Mouse (Mus musculus) heart, postnatal 0 days (tissue): ENCODE data around the gene Csdc2. TPM values are rescaled to one million over a fixed set of nuclear protein-coding genes. Genes with fewer than 3 reads are reported as not detected.

Experiments used
- ATAC-seq: fragments of 200-750 bp; cut with Nextera tagmentation; 2 replicates; pipeline ENCODE4 v1.8.0; 2017; ENCODE audit warnings: low read depth, moderate number of reproducible peaks, moderate library complexity; ENCODE audit not compliant: insufficient read depth
- DNase-seq: peaks from one replicate; pipeline ENCODE4 v3.0.0-alpha.2; 2016; ENCODE audit warnings: low spot score
- H3K27ac ChIP-seq: fragments of 300-500 bp; sonication (generic); 2 replicates; pipeline ENCODE4 v1.5.1; 2014; ENCODE audit warnings: low read depth, mild to moderate bottlenecking
- H3K27me3 ChIP-seq: fragments of 300-500 bp; sonication (generic); 2 replicates; pipeline ENCODE4 v1.6.1; 2014; ENCODE audit warnings: low read length, mixed read lengths; ENCODE audit not compliant: control insufficient read depth, insufficient read depth
- H3K36me3 ChIP-seq: fragments of 300-500 bp; sonication (generic); replicated peaks from 2 replicates; pipeline ENCODE4 v1.6.1; 2014; ENCODE audit warnings: low read length, mixed read lengths; ENCODE audit not compliant: control insufficient read depth, insufficient read depth
- H3K4me1 ChIP-seq: fragments of 300-500 bp; sonication (generic); 2 replicates; pipeline ENCODE4 v1.6.1; 2014; ENCODE audit warnings: antibody characterized with exemption; ENCODE audit not compliant: control insufficient read depth, insufficient read depth
- H3K4me2 ChIP-seq: fragments of 300-500 bp; sonication (generic); 2 replicates; pipeline ENCODE4 v1.6.1; 2014; ENCODE audit warnings: low read depth, mild to moderate bottlenecking, low read length, moderate library complexity
- H3K4me3 ChIP-seq: fragments of 300-500 bp; sonication (generic); 2 replicates; pipeline ENCODE4 v1.5.1; 2014; ENCODE audit warnings: low read depth, low read length
- H3K9ac ChIP-seq: fragments of 300-500 bp; sonication (generic); replicated peaks from 2 replicates; pipeline ENCODE4 v1.6.1; 2014; ENCODE audit warnings: low read depth, low read length, mixed read lengths
- H3K9me3 ChIP-seq: fragments of 300-500 bp; sonication (generic); replicated peaks from 2 replicates; pipeline ENCODE4 v1.6.1; 2016; ENCODE audit warnings: low read length; ENCODE audit not compliant: control insufficient read depth
- CTCF ChIP-seq: IDR thresholded peaks from 2 replicates; pipeline ENCODE4 v1.5.1; 2016; ENCODE audit warnings: antibody characterized with exemption, control low read depth, low read depth
- EP300 ChIP-seq: IDR thresholded peaks from 2 replicates; pipeline ENCODE4 v1.6.1; 2016; ENCODE audit warnings: antibody characterized with exemption, low read depth
- WGBS: fragments of 180-500 bp; shearing (Covaris S2); extraction: QIAGEN DNeasy Blood & Tissue Kit; methylation state at CpG from one replicate; pipeline ENCODE4 v1.1.7; 2014; 5-methylcytosine and 5-hydroxymethylcytosine counted together
- polyA plus RNA-seq: library from polyadenylated mRNA; unstranded; fragments of >200 nt; fragmentation: Nextera tagmentation; extraction: Ambion mirVana; gene quantifications from 2 replicates; pipeline ENCODE4 v1.2.1, GENCODE M21; 2015
- total RNA-seq: library from RNA; depleted of rRNA; stranded (reverse); fragments of >200 nt; gene quantifications from 2 replicates; pipeline ENCODE4 v1.2.3, GENCODE M21; 2014; ENCODE audit warnings: low replicate concordance; rRNA removed

Csdc2 gene
- total RNA-seq = 2.0 and 2.8 TPM in 2 replicates
- 7.7 and 7.9 TPM in 2 replicates for polyA plus RNA-seq

GRCm38 (mm10) chr15:81936679-81937078 is at the start of gene Csdc2:
Gene Csdc2 (plus strand): TSS chr15:81936759.
- Histone ChIP-seq H3K9me3 (no peaks in the 10 kb centered on the region), H3K4me3 (peak within 1 kb of the TSS; percentile 42), H3K27ac (peak within 1 kb of the TSS; percentile 44; the same call in 1 of the 2 replicates), H3K9ac (peak within 1 kb of the TSS; percentile 52), H3K4me2 (peak within 1 kb of the TSS; percentile 66), H3K27me3 (no peaks in the 10 kb centered on the region), H3K4me1 (peaks cover 14% of the 10 kb centered on the region; the same call in 1 of the 2 replicates), H3K36me3 (no peaks in the 10 kb centered on the region)
- 2% methylated on average over 12 of the region's 12 CpGs for WGBS
- ATAC-seq (peak; percentile 54), DNase-seq (peak; percentile 50)
- TF ChIP-seq CTCF = peak; percentile 26
- TF ChIP-seq EP300 = no peak

DNA sequence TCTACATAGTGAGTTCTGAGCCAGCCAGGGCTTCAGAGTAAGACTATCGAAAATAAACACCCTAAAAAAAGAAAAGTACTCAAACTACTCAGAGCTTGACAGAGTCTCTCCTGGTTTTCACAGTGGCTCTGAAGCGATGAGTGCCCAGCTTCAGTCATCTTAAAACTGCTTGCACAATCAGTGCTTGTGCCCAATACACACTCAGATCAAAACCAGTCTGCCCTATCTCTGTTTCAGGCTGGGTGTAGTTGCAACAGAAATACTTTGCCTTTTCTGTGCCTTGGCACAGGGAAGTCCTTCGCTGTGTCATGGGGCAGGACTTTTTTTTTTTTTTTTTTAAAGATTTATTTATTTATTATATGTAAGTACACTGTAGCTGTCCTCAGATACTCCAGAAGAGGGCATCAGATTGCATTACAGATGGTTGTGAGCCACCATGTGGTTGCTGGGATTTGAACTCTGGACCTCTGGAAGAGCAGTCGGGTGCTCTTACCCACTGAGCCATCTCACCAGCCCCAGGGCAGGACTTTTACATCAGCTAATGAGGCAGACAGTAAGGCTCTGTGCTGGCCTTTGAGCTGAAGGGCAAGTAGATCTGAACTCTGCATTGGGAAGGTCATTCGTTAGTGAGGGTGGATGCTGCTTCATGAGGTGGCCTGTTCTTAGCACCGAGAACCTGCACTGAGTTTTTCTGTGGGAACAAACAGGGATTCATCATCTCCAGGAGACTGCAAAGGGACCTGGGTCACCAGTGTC is 49.6 kb upstream of the Csdc2 start:
- H3K4me2 ChIP-seq = no peak overlapping the region
- no peaks in the 10 kb centered on the region for H3K27me3 ChIP-seq
- 0 out of 2 replicates have a peak, but pooled peaks cover 3% of the 10 kb centered on the region for H3K4me1 ChIP-seq
- peak overlapping the region; percentile 11; the same call in 1 of the 2 replicates for H3K27ac ChIP-seq
- no peaks in the 10 kb centered on the region for H3K9me3 ChIP-seq
- TF ChIP-seq CTCF = no peak
- no peak for TF ChIP-seq EP300
- H3K36me3 ChIP-seq = peaks cover 38% of the 10 kb centered on the region
- DNase-seq (no peak), ATAC-seq (peak; percentile 25)
- WGBS = 64% methylated on average over 6 of the region's 6 CpGs
- no peak overlapping the region for H3K4me3 ChIP-seq
- H3K9ac ChIP-seq = no peak overlapping the region

DNA sequence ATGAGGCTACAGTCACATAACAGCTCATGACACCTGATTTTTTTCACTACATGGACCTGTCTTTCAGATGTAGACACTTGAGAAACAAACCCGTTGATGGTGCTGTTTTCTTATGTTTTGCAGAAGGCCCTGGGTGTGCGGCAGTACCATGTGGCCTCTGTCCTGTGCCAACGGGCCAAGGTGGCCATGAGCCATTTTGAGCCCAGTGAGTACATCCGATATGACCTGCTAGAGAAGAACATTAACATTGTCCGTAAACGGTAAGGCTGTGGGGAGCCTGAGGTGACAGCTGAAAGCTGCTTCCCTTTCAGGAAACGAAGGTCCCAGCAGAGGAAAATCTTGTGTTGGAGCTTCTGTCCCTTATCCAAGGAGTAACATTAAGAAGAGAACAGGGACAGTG is 47.4 kb upstream of the Csdc2 start:
- Histone ChIP-seq H3K9me3 (no peaks in the 10 kb centered on the region), H3K27ac (no peak overlapping the region), H3K36me3 (peaks cover 51% of the 10 kb centered on the region), H3K4me1 (0 out of 2 replicates have a peak, but pooled peaks cover 3% of the 10 kb centered on the region), H3K9ac (no peak overlapping the region), H3K4me2 (no peak overlapping the region), H3K4me3 (no peak overlapping the region), H3K27me3 (no peaks in the 10 kb centered on the region)
- DNase-seq = no peak
- TF ChIP-seq CTCF (no peak), EP300 (no peak)
- WGBS = 77% methylated on average over 7 of the region's 7 CpGs
- no peak for ATAC-seq

DNA sequence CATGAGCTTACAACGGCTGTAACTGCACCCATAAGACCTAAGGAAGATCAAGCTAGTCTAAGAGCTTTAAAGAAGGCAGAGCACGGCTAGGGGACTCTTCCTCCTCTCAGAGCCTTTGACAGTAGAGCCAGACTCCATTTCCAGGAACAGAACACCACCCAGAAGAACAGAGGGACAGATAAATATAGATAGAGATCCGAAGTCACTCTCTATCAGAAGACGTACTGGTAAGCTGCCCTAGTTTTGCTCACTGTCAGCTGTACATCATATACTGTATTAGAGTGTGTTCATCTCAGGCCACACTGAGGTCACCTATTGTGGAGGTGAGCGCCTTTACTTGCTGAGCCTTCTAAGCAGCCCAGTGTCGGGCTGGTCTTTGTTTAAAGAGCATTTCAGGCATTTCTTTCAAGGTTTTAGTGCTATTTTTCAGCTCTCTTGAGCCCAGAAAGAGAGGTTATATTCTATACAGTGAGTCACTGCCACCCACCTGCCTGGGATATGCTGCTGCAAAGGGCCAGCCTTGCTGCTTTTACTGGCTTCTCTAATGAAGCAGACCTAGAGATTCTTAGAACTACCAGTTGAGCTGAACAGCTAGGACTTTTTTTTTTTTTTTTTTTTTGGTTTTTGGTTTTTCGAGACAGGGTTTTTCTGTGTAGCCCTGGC is 45.3 kb upstream of the Csdc2 start:
- Histone ChIP-seq H3K27ac (no peak overlapping the region), H3K9me3 (no peaks in the 10 kb centered on the region), H3K36me3 (peaks cover 68% of the 10 kb centered on the region), H3K4me2 (no peak overlapping the region), H3K4me1 (0 out of 2 replicates have a peak, but pooled peaks cover 3% of the 10 kb centered on the region), H3K27me3 (no peaks in the 10 kb centered on the region), H3K9ac (no peak overlapping the region), H3K4me3 (no peak overlapping the region)
- ATAC-seq = no peak
- TF ChIP-seq CTCF = no peak
- no peak for TF ChIP-seq EP300
- no peak for DNase-seq
- 78% methylated on average over 7 of the region's 7 CpGs for WGBS

DNA sequence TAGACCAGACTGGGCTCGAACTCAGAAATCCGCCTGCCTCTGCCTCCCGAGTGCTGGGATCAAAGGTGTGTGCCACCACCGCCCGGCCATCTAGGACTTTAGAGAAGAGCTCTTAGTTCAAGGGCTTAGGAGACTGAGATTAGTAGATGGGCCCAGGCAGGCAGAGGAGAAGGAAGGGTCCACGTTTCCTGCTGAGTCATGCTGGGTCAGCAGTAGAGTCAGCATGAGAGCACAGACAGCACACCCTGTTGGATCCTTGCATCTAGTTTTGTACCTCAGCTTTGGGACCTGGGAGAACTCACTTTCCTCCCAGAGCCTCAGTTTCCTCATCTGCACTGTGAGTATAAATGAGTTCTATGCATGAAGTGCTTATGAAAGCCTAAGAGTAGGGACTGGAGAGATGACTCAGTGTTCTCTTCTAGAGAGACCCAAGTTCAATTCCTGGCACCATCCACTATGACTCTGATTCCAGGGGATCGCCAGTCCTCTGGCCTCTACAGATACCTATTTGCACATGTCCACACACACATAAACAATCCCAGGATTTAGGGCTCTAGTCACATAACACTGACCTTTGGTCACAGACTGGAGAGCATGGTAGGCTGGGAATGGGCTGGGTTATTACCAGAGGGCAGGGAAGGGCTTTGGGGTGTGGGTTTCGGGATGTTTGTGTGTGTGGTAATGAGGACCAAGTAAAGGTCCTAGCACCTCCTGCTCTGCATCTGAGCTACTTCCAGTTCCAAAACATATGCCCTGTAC is 44.6 kb upstream of the Csdc2 start:
- H3K4me3 ChIP-seq = no peak overlapping the region
- DNase-seq (no peak), ATAC-seq (no peak)
- TF ChIP-seq EP300 (no peak), CTCF (no peak)
- H3K36me3 ChIP-seq = peaks cover 75% of the 10 kb centered on the region
- no peak overlapping the region for H3K4me2 ChIP-seq
- no peak overlapping the region for H3K9ac ChIP-seq
- H3K27me3 ChIP-seq = no peaks in the 10 kb centered on the region
- WGBS = 81% methylated on average over 8 of the region's 8 CpGs
- no peaks in the 10 kb centered on the region for H3K9me3 ChIP-seq
- 0 out of 2 replicates have a peak, but pooled peaks cover 3% of the 10 kb centered on the region for H3K4me1 ChIP-seq
- no peak overlapping the region for H3K27ac ChIP-seq
